Mouse (Mus musculus) T-cell, adult 66 days (primary cell): Measurements from ENCODE around the gene Metrn. TPM values are rescaled to one million over a fixed set of nuclear protein-coding genes. Genes with fewer than 3 reads are reported as not detected.

Experiments used
- total RNA-seq, 2 experiments: library from RNA; stranded (reverse); gene quantifications; 3 replicates in 1 of 2; 4 replicates in 1 of 2; pipeline ENCODE4 v1.2.4; 2023

Metrn gene
- total RNA-seq = 10 to 100 TPM; 24.8 to 31.6 TPM

DNA sequence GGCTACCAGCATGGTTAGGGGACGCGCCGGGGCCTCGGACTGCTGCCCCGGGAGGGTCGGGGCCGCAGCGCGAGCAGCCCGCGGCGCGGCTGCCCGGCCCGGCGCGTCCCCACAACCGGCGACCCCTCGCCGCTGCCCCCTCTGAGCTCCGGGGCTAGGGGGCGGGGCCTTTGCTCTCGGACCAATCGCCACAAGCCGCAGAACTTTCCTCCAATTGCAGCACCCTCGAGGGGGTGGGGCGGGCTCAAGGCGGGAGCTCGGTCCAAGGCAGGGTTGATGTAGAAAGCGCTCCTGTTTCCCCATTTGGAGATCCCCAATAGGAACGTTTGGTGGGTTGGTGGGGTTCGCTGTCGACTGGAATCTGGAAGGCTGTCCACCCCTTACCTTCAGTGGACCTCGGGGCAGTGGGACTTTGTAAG lies at the start of gene Metrn:
Gene Metrn, minus strand, starts transcription at position 186 of the 419 bp plus-strand sequence.

GRCm38 (mm10) chr17:25844396-25844901 lies 47.5 kb upstream of the Metrn start, which contains the start of gene Rhot2:
Rhot2 (minus strand) TSS chr17:25844851.

GRCm38 (mm10) chr17:25841117-25841880 lies 44.4 kb upstream of the Metrn start, which contains the start of gene Gm20683:
Gm20683 (minus strand) TSS chr17:25841763.

DNA sequence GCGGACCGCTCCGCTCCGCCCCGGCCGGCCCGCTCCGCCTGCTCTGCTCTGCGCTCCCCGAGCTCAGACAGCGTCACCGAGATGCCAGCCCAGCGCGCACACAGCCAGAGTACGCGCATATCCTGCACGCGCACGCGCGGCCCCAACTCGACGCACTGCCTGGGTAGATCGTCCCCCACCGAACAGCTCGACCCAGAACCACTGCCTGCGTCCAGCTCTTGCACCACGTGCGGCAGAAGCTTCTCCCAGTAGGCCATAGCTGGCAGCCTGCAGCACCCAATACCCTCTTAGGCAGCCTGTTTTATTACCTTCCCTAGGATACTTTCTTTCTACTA lies 40.1 kb upstream of the Metrn start, which contains the start of gene Rhbdl1:
Gene Rhbdl1, minus strand, starts transcription at position 220 of the 335 bp plus-strand sequence.

GRCm38 (mm10) chr17:25833291-25833663 lies 36.3 kb upstream of the Metrn start, which contains the start of gene Stub1:
Stub1 (minus strand) TSS chr17:25833404.

DNA sequence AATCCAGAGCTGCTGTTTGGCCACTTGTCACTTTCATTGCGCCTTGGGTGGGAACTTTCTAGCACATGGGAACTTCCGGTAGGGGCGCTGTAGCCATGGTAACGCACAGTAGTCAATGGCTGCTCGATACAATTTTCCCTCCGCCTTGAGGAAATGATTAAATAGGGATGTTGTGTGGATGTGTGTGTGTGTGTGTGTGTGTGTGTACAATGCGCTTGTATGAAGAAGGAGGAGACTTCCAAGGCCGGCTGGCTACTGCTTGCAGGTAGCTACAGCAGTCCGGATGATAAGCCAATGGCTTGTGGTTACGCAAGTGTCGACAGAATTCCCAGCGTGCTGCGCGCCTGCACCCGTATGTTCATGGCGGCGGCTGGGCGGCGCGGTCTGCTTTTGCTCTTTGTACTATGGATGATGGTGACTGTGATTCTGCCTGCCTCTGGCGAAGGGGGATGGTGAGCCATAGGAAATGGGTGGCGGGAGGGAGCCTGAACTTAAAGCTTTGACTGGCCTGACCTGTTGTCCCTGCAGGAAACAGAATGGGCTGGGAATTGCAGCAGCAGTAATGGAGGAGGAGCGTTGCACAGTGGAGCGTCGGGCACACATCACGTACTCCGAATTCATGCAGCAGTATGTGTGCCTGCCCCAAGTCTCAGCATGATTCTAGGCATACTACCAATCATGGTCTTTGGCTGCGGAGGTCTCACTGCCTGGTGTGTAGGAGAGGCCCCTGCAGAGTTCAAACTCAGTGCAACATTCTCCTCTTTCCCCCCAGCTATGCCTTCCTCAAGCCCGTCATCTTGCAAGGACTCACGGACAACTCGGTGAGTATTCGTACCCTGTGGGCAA lies 32.0 kb upstream of the Metrn start, which contains the start of gene Jmjd8:
Gene Jmjd8, plus strand, starts transcription at position 156 of the 846 bp plus-strand sequence.

DNA sequence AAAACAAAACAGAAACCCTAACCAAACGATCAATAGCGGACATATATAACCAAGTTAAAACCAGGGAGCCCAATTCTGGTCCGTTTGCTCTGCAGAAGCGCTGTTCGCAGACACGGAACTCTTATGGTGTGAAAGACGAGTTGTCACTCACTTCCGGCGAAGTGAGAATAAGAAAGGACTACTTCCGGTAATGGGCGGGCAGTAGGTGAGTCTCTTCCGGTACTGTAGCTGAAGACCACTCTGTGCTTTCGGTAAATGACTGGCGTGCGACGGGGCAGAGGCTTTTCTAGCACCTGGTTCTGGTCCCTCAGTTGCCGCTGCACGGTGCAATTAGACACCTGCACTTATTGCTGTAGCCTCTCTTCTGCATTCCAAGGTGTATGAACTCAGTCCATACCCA lies 26.5 kb upstream of the Metrn start, which contains the start of gene Wdr24:
Gene Wdr24, plus strand, starts transcription at position 176 of the 400 bp plus-strand sequence.

DNA sequence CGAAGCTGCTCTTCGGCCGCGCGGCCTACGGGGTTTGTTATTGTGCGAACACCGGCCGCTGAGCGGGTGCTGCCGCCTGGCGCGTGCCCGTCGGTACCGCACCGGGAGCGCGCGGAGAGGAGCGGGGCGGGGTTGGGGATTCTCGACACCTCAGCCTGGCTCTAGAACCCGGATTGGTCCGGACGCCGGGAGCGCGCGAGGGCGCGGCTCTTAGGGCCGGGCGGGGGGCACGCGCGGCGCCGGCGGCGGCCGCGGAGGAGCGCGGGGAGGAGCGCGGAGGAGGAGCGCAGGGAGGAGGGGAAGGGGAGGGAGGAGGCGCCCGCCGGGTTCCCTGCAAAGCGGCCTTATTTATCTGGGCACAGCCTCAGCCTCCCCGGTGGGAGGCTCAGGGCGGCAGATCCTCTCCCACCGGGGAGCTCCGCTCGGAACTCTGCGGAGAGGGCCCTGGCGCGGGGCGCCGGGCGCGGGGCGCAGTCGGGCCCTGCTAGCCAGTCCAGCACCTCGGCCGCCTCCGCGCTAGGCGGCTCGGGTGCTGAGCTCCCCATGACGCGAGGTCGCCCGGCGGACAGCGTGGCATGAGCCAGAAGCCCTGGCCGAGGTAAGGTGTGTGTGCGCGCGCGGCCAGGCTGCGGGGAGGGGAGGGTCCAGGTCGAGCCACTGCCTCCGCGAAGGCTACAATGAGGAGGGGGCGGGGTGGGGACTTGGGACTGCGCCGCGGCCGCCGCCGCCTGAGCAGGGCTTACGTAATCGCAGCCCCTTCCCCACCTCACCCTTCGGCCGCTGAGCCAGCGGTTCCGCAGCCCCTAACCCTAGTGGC lies 12.1 kb upstream of the Metrn start, which contains the start of gene Fbxl16:
Gene Fbxl16, plus strand, starts transcription at position 297 of the 817 bp plus-strand sequence.

DNA sequence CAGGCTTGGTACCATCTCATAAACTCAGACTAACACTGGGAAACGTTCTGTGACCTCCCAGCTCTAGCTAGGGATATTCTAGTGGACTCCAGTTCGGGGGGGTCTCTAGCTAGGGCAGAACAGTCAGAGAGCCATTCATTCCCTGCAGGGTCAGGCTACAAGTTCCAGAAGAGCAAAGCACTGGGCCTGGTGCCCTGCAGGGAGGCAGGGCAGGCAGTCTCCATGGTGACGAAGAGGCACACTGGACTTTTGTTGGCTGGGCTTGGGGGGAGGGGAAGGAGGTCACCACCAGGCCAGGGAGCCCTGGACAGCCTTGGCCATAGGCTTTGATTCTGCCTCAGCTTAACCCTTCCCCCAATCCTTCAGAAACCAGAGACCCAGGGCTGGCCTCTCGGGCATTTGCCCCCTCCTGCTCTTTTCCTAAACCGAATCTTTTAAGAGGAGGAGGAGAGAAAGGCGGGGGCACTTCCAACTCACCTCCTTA lies 1.3 kb downstream of the Metrn start, which contains the start of gene AC134908.4:
Gene AC134908.4, minus strand, starts transcription at position 51 of the 484 bp plus-strand sequence.

DNA sequence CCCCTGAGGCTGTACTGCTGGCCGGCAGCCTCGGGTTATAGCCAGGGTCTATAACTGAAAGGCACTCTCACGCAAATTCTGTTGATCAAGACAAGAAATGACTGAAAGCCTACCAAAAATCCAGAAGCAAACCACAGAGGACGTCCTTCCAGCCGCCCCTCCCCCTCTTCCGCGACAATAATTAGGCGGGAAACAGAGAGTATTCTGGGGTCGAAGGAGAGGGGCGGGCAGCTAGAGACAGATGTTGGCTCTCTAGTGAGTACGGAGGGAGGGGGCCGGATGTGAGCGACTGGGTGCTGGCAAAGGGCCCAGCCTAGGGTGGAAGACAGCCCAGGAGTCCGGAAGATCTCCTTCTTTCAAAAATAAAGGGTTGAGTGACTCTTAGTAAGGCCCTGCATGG lies 4.3 kb downstream of the Metrn start, which contains the start of gene Fam173a:
Gene Fam173a, minus strand, starts transcription at position 287 of the 400 bp plus-strand sequence.

GRCm38 (mm10) chr17:25786280-25786679 lies 10.7 kb downstream of the Metrn start, which contains the start of gene Ccdc78:
Ccdc78 (plus strand) TSS chr17:25786580.

DNA sequence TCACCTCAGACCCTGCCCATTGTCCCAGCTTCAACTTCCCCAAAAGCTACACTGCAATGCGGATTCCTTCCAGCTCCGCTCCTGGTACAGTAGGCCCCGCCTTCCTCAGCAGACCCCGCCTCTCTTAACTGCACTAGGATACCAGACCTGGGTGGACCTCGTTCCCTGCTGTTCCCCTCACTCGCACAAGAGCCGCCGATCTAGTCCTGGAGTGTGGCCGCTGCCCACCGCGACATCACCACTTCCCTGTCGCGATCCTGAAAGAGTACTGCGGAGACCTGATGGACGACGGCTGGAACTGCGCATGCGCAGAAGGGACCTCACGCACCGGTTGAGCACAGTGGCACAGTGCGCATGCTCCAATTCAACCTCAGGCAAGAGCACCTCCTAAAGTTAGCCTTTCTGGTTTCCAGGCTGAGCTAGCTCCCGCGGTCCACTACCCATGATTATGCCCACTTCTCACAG lies 11.6 kb downstream of the Metrn start, which contains the start of gene Haghl:
Gene Haghl, minus strand, starts transcription at position 393 of the 465 bp plus-strand sequence.

DNA sequence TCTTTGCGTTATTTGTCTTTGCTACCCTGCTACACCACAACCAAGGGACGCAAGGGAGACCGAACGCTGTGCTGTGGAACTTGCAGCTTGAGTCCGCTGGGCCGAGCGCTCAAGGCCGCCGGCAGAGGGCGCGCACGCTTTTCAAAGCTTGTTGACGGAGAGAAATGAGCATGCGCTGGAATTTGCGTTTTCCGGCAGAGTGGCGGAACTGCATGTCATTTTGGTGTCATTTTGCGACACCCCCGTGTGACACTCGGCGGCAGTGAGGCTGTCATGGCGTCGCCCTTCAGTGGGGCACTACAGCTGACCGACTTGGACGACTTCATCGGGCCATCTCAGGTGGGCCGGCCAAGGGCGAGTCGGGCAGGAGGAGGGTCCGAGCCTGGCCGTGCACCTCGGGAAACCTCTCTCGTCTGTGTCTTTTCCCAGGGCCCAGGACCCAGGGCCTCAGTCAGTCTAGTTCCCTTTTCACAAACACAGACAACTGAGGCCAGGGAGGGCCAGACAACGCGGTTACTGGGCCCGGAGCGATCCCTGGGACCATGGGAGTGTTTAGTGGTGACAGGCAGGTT lies 23.3 kb downstream of the Metrn start, which contains the start of gene Narfl:
Gene Narfl, plus strand, starts transcription at position 228 of the 572 bp plus-strand sequence.

GRCm38 (mm10) chr17:25754241-25754640 lies 42.7 kb downstream of the Metrn start, which contains the start of gene Msln:
Msln (minus strand) TSS chr17:25754378.

Other genes starting within 250 kb of the Metrn start
- gene Sox8, start 226.4 kb downstream of the Metrn start, total RNA-seq = not detected
- gene Lmf1, start 218.1 kb downstream of the Metrn start, total RNA-seq = 10 to 100 TPM; 33.2 to 33.4 TPM
- gene Gng13, start 80.0 kb downstream of the Metrn start, total RNA-seq = not detected
- 10 to 100 TPM in 1 of 2 experiments, 1 to 10 TPM in 1; 5.1 to 12.6 TPM for gene Chtf18, start 69.7 kb downstream of the Metrn start, total RNA-seq
- 1 to 10 TPM; 4.6 to 8.0 TPM for gene Rpusd1, start 69.5 kb downstream of the Metrn start, total RNA-seq
- gene Mslnl, start 61.1 kb downstream of the Metrn start, total RNA-seq = under 1 TPM in 1 of 2 experiments, not detected in 1; 0.26 TPM
- 1 to 10 TPM in 1 of 2 experiments, not detected in 1; 1.1 TPM for gene Msln, start 42.8 kb downstream of the Metrn start, total RNA-seq
- 10 to 100 TPM; 25.4 to 27.9 TPM for gene Narfl, start 23.4 kb downstream of the Metrn start, total RNA-seq
- 10 to 100 TPM; 22.7 to 27.1 TPM for gene Haghl, start 11.5 kb downstream of the Metrn start, total RNA-seq
- gene Ccdc78, start 10.6 kb downstream of the Metrn start, total RNA-seq = not detected
- gene Fam173a, start 4.2 kb downstream of the Metrn start, total RNA-seq = 10 to 100 TPM; 47.6 to 58.9 TPM
- gene AC134908.4, start 1.5 kb downstream of the Metrn start, total RNA-seq = not detected
- gene Fbxl16, start 11.9 kb upstream of the Metrn start, total RNA-seq = not detected
- gene Wdr24, start 26.5 kb upstream of the Metrn start, total RNA-seq = 10 to 100 TPM; 25.3 to 25.7 TPM
- 10 to 100 TPM; 32.3 to 42.2 TPM for gene Jmjd8, start 31.7 kb upstream of the Metrn start, total RNA-seq
- gene Stub1, start 36.3 kb upstream of the Metrn start, total RNA-seq = 10 to 100 TPM; 70.1 to 73.0 TPM
- 10 to 100 TPM in 1 of 2 experiments, 1 to 10 TPM in 1; 8.1 to 15.2 TPM for gene Rhbdl1, start 40.2 kb upstream of the Metrn start, total RNA-seq
- gene Gm20683, start 44.6 kb upstream of the Metrn start, total RNA-seq = 10 to 100 TPM in 1 of 2 experiments, 1 to 10 TPM in 1; 9.3 to 10.8 TPM
- 10 to 100 TPM; 89.1 to 99.3 TPM for gene Rhot2, start 47.7 kb upstream of the Metrn start, total RNA-seq
- 10 to 100 TPM; 29.0 to 41.5 TPM for gene Wdr90, start 64.4 kb upstream of the Metrn start, total RNA-seq
- 1 to 10 TPM; 2.4 to 9.4 TPM for gene Mcrip2, start 71.6 kb upstream of the Metrn start, total RNA-seq
- gene Mettl26, start 77.9 kb upstream of the Metrn start, total RNA-seq = 10 to 100 TPM; 32.9 to 37.5 TPM
- gene Wfikkn1, start 83.7 kb upstream of the Metrn start, total RNA-seq = 1 to 10 TPM; 9.2 to 9.6 TPM
- 10 to 100 TPM; 23.7 to 24.5 TPM for gene Rab40c, start 122.6 kb upstream of the Metrn start, total RNA-seq
- 10 to 100 TPM; 55.2 to 64.8 TPM for gene Pigq, start 147.8 kb upstream of the Metrn start, total RNA-seq
- gene Nhlrc4, start 147.8 kb upstream of the Metrn start, total RNA-seq = not detected
- gene A930017K11Rik, start 155.4 kb upstream of the Metrn start, total RNA-seq = under 1 TPM in 1 of 2 experiments, not detected in 1; 0.30 TPM
- 10 to 100 TPM; 38.7 to 39.4 TPM for gene Capn15, start 188.7 kb upstream of the Metrn start, total RNA-seq